Mouse (Mus musculus): ENCODE measurements around the gene Ak4.

Gene Ak4

DNA sequence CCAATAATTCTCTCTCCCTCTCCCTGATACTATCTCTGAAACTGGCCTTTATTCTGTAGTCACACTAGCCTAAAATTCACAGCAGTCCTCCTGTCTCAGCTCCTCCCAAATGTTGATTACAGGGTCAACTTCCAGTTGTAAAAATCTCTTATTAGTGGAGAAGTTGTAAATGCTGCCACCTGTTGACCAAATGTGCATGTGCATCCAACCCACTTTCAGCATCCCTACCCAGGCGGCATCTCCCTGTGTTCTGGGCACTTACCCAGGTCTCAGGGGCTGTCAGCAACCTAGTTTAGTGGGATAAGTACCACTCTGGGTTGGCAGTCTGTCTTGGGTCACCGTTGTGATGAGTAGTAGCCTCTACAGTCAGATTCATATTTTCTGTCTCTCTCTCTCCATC lies 39.3 kb downstream of the Ak4 start:
- intact Hi-C loops (cut with DNase I) = loop anchor here (2.0 kb wide), 2 partner anchors 66 to 74 kb away; no protein-coding TSS in a partner anchor

DNA sequence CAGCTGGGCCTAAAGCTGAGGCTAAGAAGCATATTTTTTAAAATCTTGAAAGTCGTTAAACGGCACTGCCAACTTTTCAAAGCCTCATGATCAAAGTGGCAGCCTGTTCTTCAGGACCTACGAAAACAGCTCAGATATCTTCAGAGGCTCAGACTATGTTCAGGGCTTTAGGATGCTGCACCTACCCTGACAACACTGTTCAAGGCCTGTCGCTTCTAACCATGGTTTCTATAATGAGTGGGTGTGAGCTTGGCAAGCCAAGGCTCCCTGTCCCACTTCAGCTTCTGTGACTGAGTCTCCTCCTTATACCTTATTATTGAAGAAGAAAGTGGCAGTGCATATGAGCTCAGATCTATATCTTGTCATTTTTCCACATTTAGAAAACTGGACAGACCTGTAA lies 40.3 kb downstream of the Ak4 start:
- intact Hi-C loops (cut with DNase I) = loop anchor here (2.0 kb wide), 2 partner anchors 67 to 75 kb away; no protein-coding TSS in a partner anchor

DNA sequence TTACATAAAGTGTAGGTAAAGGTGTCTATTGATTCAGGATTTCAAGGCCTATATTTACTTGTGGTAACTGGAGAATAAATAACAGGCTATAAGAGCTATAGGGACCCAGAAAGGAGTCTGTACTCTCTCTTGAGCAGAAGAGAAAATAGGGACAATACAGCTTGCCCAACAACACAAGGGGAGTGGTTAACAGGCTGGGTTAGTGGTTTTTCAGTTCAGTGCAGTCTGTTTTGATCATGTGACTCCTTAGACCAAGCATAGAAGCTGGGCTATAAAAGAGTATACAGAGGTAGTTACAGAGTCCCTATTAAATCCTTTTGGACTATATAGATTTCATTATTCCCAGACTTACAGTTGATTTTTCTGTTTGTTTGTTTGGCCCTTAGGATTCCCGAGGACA lies 41.0 kb downstream of the Ak4 start:
- intact Hi-C loops (cut with DNase I) = no loop called here

DNA sequence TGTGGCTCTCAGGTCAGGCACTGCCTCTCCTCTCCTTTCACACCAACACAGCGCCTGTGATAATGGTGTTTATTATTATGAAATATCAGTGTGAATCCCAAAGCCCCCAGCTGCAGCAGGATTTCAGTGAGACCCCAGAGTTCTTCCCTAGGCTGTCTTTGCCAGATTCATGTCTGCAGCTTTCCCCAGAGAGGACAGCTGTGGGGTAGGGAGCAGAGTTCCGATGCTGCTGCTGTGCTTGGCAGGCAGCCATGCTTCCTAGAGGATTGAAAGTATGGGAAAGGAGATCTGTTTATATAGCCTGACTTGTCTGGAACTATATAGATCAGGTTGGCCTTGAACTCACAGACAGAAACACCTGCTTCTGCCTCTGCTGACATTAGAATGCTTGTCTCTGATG lies 43.0 kb downstream of the Ak4 start:
- intact Hi-C loops (cut with DNase I) = no loop called here

DNA sequence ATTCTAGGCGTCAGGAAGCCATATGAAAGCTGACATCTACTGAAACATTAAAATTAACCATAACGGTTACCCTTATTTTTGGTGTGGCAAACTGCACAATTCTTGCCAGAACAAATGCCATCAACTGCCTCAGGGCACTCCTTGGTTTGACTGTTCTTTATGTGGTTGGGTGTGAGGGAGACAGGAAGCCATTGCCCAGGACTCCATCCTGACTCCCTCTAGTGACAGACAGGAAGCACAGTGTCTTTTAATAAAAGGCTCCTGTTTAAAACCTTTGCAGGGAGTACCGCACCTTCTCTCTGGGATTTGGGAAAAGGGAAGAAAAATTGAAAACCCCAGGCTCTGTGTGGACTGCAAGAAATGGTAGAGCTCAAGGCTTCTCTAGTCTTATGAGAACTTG lies 47.2 kb downstream of the Ak4 start:
- intact Hi-C loops (cut with DNase I) = no loop called here

DNA sequence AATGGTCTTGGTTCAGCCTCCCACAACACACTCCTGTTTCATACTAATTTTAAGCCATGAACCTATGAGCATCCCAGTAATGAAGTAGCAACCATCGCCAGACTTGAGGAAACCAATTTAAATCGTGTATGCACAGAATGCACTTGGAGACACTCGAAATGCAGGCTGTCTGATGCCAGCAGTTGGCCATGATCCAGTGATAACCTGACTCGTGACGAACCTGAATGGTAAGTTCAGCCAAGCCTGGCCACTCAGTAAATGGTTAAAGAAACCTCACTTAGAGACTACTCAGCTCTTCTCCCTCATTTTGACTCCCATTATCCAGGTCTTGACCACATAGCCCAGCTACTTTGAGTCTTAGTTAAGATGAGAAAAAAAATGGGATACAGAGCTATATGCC lies 50.2 kb downstream of the Ak4 start:
- intact Hi-C loops (cut with DNase I) = no loop called here

DNA sequence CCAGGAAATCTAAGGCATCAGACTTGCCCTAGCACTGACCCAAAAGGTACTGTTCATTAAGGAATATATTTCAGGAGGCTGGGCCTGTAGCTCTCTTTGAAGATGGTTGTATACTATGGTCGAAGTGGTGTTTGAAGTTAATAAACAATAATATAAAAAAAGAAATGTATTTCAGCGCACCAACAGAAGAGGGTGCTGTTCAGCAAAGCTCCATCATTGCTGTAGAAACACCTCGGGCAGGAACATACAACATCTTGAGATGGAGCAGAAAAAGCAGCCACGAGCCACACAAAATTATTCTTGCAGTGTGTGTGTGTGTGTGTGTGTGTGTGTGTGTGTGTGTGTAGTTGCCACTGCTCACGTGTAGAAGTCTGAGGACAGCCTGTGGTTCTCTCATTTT lies 51.5 kb downstream of the Ak4 start:
- intact Hi-C loops (cut with DNase I) = loop anchor here (5.0 kb wide), 1 partner anchor 527 kb away; no protein-coding TSS in a partner anchor

DNA sequence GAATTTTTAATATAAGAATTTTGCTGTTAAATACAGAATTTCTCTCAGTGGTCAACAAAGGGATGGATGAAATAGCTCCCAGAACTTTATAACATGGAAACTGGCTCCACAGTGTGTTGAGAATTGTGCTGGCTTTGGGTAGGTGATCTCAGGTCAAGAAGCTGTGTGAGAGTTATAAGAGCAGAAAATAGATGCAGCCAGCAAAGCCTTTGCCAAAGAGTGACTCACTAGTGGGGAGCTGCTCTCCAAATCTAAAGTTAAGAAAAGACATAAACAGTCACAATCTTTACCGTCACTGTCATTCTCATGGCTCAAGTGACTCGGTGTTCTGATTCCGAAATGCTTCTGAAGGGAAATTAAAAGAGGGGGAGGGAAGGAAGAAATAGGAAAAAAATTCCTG lies 53.7 kb downstream of the Ak4 start:
- intact Hi-C loops (cut with DNase I) = loop anchor here (5.0 kb wide), 1 partner anchor 525 kb away; no protein-coding TSS in a partner anchor

DNA sequence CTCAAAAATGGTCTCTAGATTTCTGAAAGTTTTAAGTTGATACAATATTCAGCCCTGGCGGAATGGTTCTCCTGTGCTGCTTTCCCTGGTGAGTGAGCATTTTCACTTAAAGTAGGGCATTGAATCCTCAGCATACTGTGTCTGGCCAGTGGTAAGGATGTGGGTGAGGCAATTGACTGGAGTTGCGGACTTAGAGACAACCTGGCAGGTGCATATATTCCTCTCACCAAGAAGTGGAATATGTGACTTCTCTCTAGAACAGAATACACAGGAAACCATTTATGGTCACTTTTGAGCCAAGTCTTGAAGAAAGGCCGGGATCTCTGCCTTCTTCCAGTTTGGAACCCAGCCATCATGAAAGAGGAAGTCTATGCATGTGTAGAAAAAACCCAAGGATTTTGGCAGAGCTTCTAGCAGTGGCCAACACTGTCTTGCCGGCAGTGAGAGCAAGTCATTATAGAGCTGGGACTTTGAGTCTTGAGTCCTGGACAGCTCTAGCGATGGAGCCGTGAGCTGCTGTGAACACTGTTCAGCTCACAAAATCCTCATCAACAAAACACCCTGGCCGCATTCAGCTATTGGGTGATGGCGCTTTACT lies 71.3 kb downstream of the Ak4 start:
- intact Hi-C loops (cut with DNase I) = loop anchor here (10.0 kb wide), 1 partner anchor 154 kb away; the partner anchor contains the start of gene Leprot

DNA sequence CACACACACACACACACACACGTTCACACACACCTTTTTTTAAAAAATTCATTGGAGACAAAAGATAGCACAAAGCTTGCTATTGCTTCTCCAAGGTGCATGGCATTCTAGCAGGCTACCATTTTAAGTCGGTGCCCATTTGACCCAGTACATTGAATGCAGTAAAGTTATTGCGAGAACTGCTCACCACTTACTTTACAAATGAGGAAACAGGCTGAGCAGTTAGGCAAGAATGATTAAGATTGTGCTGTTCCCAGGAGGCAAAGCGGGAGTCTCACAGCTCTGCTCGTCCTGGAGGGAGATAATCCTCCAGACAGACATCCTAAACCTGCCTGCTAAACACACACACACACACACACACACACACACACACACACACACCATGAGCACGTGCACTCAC lies 72.6 kb downstream of the Ak4 start:
- intact Hi-C loops (cut with DNase I) = loop anchor here (10.0 kb wide), 1 partner anchor 153 kb away; the partner anchor contains the start of gene Leprot

DNA sequence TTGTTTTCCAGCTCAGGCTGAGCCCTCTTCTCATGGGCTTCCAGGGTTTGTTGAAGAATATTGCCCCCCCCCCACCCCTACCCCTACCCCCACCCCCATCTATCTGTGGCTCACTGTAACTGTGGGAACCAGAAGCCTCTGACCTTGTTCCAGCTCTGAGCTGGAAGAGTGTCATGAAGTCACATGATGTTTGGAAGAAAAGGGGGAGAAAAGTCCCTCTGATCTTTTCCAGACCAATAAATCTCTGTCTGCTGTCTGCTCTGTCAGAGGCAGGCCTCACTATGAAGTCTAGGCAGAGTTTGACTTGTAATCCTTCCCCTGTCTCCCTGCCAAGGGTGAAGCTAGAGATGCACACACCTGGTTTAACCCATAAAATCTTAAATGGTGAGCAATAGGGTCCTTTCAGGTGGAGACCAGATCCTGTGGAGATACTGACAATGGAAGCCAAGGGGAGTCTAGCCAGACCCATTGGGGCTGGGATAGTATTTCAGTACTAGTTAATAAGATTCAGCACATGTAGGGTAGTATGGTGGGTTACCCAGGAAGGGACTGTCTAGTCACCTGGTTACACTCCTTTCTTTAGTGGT lies 74.6 kb downstream of the Ak4 start:
- intact Hi-C loops (cut with DNase I) = loop anchor here (10.0 kb wide), 1 partner anchor 151 kb away; the partner anchor contains the start of gene Leprot

DNA sequence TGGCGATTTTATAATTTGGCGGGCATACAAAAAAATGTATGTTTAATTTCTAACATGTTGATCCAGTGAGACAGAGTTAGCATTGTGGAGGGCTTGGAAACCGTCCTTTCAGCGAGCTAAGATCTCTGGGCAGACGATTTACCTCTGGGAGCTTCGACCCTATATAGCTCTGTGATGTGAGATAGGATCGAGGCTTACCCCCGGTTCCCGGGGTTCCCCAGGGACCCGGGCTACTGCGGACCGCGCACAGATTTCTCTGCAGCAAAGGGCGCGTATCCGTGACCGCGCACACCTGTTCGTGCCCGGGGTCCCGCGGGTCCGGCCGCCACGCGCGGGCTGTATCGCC lies 77.1 kb downstream of the Ak4 start:
- intact Hi-C loops (cut with DNase I) = loop anchor here (10.0 kb wide), 1 partner anchor 149 kb away; the partner anchor contains the start of gene Leprot

DNA sequence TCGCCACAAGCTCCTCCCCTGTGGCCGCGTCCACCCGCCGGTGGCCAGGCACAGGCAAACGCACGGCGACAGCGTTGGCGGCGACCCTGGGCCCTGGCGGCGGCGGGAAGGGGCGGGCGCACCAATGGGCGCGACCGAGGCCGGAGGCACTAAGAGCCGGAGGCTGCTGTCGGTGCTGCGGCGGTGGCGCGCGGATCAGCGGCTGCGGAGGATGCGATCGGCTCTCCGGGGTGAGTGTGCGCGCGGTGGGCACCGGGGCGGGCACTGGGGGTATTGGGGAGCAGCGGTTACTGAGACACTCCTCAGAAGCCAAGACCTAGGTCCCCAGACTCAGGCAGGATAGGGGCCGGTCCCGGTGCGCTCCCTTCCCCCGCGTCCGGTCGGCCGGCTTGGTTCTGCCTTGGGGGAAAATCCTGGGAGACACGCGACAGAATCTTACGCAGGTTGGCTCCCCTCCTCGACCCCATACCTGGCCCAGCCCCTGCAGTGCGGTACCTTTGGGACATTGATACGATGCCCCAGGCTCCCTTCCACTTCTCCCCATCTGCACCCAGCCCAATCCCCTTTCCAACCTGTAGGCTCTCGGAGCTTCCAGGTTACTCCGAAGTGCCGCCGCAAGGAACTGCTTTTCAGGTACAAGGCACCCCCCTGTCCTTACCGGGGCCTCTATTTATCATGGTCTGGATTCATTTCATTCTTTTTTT lies 77.6 kb downstream of the Ak4 start, which contains the start of gene Dnajc6:
Gene Dnajc6 (plus strand): TSS at position 115 of the 704 bp plus-strand sequence.
- intact Hi-C loops (cut with DNase I) = loop anchor here (10.0 kb wide), 1 partner anchor 148 kb away; the partner anchor contains the start of gene Leprot

DNA sequence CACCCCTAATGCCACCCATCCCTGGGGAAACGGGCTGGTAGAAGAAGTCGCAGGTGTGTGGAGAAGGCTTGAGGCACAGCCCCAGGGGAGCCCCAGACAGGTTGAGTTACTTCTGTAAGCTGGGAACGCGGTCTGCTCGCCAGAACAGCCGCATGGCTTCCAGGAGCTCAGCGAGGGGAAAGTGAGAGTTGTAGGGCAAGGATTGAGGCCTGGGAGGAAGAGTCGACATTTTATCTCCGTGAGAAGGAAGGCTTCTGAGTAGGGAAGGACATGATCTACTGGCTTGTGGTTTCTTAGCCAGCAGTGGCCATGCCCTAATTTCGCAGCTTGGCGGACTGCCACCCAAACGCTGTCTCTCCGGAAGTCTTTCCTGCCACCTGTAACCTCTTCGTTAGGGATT lies 78.3 kb downstream of the Ak4 start:
- intact Hi-C loops (cut with DNase I) = loop anchor here (10.0 kb wide), 1 partner anchor 147 kb away; the partner anchor contains the start of gene Leprot

DNA sequence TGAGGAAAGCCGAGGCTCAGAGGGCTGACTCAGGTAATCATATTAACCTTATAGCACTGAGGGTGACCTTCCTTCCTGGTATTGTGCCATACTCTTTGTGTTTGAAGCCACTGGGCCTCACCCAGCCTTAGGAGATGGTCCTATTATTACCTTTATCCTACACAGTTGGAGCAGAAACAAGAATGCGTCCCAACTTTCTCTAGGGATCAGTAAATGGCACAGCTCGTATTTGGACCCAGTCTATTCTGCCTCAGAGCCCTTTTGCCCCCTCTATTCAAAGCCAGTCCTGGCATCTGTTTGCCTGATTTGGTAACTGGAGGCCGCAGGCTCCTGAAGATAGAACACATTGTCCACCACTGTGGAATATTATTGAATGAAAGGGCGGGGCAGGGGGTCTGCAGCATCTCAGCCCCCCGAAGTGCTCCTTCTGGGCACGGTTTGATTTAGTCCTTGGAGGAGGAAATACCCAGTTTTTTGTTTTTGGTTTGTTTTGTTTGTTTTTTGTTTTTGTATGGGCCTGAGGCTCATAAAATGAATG lies 85.5 kb downstream of the Ak4 start:
- intact Hi-C loops (cut with DNase I) = no loop called here

DNA sequence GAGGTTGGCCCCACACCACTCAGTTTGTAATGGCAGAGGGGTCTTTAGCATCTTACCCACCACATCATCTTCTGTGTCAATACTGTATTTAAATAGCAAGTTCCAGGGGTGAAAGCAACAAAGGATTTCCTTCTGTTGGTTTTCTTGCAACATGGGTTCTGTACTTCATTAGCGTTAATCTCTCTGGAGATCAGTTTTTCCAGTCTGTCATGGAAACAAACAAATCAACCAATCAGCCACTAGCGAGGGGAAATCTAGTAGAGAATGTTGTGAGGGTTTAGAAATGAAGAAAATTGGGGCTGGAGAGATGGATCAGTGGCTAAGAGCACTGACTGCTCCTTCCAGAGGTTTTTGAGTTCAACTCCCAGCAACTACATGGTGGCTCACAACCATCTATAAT lies 86.9 kb downstream of the Ak4 start:
- intact Hi-C loops (cut with DNase I) = no loop called here

DNA sequence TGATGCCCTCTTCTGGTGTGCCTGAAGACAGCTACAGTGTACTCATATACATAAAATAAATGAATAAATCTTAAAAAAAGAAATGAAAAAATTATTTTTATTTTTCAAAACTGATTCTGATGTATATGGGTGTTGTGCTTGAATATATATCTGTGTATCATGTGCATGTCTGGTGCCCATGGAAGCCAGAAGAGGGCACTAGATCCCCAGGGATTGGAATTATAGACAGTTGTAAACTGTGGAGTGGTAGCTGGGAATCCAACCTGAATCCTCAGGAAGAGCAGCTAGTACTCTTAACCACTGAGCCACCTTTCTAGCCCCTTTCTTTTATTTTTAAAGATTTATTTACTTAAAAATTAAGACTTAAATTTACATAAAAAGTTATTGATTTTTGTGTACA lies 87.3 kb downstream of the Ak4 start:
- intact Hi-C loops (cut with DNase I) = no loop called here

DNA sequence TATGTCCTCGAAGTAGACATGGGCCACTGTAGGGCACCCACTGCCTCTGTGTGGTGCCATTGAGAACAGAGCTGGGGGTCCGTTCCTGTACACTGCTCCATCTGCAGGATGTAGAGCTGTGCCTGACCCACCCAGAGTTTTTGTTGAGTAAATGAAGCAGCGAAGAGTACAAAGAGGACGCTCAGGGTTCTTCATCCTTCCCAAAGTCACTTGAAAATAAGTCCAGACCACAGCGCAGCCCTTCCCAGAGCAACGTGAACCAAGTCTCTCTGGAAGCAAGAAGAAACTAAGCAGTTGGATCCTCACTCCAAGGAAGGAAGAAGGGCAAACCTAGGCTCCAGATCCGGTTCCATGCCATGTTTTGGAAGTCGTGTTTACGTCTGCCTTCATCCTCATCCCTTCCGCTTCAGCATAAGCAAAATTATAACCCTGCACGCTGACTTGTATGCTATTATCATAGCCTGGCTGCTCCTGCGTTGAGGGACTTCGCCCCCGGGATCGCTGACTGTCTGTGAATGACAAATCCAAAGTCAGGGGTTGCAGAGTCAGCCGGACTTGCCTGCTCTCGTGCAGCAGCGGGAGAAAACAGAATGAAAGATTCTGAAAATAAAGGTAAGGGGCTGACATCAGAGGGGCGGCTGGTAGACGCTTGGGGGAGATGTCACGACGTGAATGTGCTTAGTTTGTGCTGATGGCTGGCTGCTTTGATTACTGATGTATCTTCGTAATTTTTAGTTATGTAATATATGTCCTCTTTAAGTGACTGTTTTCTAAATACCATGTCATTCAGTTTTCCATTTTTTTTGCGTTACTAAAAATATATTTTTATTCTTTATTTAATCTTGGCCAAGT lies 88.7 kb downstream of the Ak4 start:
- intact Hi-C loops (cut with DNase I) = no loop called here

DNA sequence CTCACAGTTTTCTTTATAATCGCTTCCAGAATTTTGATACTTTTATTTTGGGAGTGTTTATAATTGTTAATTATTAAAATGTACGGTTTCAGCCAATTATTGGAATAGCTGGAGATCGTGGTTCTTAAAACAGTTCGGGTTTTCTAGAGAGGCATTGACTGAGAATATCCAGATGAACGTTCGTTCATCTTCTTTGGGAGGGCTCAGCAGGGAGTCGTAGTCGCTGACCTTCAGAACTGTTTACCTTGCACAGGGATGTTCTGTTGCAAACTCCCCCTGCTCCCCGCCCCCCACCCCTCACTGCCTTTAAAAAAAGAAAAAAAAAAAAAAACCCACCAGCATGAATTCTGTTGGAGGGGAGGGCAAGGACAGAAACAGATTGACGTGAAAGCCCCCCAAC lies 89.4 kb downstream of the Ak4 start:
- intact Hi-C loops (cut with DNase I) = no loop called here

DNA sequence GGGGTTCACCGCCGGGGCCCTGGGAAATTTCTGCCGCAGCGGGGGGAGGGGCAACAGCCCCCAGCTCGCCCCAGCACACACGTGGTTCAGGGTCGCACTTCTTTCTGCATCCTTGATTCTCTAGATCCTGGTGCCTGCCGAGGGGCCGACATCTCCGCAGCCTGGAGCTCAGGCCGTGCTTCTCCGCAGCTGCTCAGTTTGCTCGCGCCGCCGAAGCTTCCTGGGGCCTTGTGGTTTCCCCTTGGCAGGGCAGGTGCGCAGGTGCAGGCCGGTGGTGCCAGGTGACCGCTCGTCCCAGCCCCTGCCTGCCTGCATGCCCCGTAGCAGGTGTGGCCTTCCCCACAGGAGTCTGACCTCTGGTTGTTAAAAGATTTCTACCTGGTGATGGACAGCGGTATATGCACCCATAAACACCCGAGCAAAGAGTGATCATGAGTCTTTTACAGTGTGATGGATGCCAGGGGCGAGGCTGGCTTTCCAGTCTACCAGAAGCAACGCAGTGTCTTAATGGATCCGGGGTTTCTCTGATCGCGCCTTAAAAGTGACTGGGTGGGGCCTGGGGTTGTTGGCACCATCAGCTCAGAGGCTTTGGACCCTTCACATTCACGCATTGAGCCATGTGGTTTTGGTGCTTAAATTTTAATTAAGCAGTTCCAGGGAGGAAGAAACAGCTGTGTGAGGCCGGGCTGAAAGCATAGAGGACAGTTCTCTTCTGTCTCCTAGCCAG lies 89.9 kb downstream of the Ak4 start:
- intact Hi-C loops (cut with DNase I) = no loop called here
